Mouse (Mus musculus) forebrain, embryonic 14.5 days (tissue): Measurements from ENCODE around the gene Eif3i. TPM values are rescaled to one million over a fixed set of nuclear protein-coding genes. Genes with fewer than 3 reads are reported as not detected.

Source experiments
- ATAC-seq: fragments of 200-750 bp; cut with Nextera tagmentation; 2 replicates; pipeline ENCODE4 v1.8.0; 2017; ENCODE audit warnings: mild to moderate bottlenecking, moderate library complexity
- DNase-seq: peaks from one replicate; pipeline ENCODE4 v3.0.0-alpha.2; 2015; ENCODE audit warnings: low spot score
- H3K27ac ChIP-seq: fragments of 300-500 bp; sonication (generic); 2 replicates; pipeline ENCODE4 v1.5.1; 2014; ENCODE audit warnings: low read depth, mild to moderate bottlenecking, control low read depth, low read length, moderate library complexity
- H3K27me3 ChIP-seq: fragments of 300-500 bp; sonication (generic); replicated peaks from 2 replicates; pipeline ENCODE4 v1.6.1; 2014; ENCODE audit warnings: low read length, control low read depth, mixed read lengths; ENCODE audit not compliant: control insufficient read depth, insufficient read depth
- H3K36me3 ChIP-seq: fragments of 300-500 bp; sonication (generic); 2 replicates; pipeline ENCODE4 v1.6.1; 2014; ENCODE audit warnings: low read length, control low read depth; ENCODE audit not compliant: control insufficient read depth, insufficient read depth
- H3K4me1 ChIP-seq: fragments of 300-500 bp; sonication (generic); 2 replicates; pipeline ENCODE4 v1.6.1; 2014; ENCODE audit warnings: antibody characterized with exemption, low read length, control low read depth; ENCODE audit not compliant: control insufficient read depth, insufficient read depth
- H3K4me2 ChIP-seq: fragments of 300-500 bp; sonication (generic); 2 replicates; pipeline ENCODE4 v1.6.1; 2014; ENCODE audit warnings: mild to moderate bottlenecking, control low read depth, low read length
- H3K4me3 ChIP-seq: fragments of 300-500 bp; sonication (generic); 2 replicates; pipeline ENCODE4 v1.5.1; 2014; ENCODE audit warnings: low read depth, low read length, control low read depth
- H3K9ac ChIP-seq: fragments of 300-500 bp; sonication (generic); 2 replicates; pipeline ENCODE4 v1.6.1; 2014; ENCODE audit warnings: mild to moderate bottlenecking, low read length, control low read depth, moderate library complexity
- H3K9me3 ChIP-seq: fragments of 300-500 bp; sonication (generic); replicated peaks from 2 replicates; pipeline ENCODE4 v1.6.1; 2016; ENCODE audit warnings: low read length, control low read depth, mixed read lengths; ENCODE audit not compliant: control insufficient read depth
- WGBS: fragments of 180-500 bp; shearing (Covaris S2); extraction: QIAGEN DNeasy Blood & Tissue Kit; methylation state at CpG from one replicate; pipeline ENCODE4 v1.1.7; 2014; 5-methylcytosine and 5-hydroxymethylcytosine counted together
- polyA plus RNA-seq: library from polyadenylated mRNA; unstranded; fragments of >200 nt; fragmentation: Nextera tagmentation; extraction: Ambion mirVana; gene quantifications from 2 replicates; pipeline ENCODE4 v1.2.1, GENCODE M21; 2014

The Eif3i gene
- polyA plus RNA-seq, 1 experiment from 2014 or later = 316 TPM

GRCm38 (mm10) chr4:129584370-129584769 lies 16.1 kb downstream of the Eif3i start:
- Histone ChIP-seq H3K4me3 (no peak overlapping the region; the same call in 1 of the 2 replicates), H3K9ac (peak overlapping the region; percentile 48; the same call in 1 of the 2 replicates), H3K9me3 (no peaks in the 10 kb centered on the region), H3K4me2 (peak overlapping the region; percentile 49), H3K27me3 (no peaks in the 10 kb centered on the region), H3K4me1 (no peaks in the 10 kb centered on the region), H3K36me3 (no peaks in the 10 kb centered on the region), H3K27ac (no peak overlapping the region)
- ATAC-seq (no peak), DNase-seq (no peak)
- 81% methylated on average over 1 of the region's 1 CpGs for WGBS

DNA sequence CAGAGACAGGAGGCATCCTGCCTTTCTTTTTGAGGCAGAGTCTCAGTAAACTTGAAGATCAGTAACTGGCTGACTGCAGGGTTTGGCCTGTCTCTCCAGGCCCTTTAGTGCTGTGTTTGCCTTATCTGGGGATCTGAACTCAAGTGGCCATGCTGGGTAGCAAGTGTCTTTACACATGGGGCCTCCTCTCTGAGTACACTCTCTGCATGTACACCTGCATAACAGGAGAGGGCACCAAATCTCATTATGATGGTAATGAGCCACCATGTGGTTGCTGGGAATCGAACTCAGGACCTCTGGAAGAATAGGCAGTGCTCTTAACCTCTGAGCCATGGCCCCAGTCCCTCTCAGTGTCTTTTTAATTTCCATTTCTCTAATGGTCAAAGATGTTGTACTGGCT lies 18.2 kb downstream of the Eif3i start:
- Histone ChIP-seq H3K27ac (no peak overlapping the region), H3K4me3 (no peak overlapping the region), H3K4me2 (no peak overlapping the region), H3K9me3 (no peaks in the 10 kb centered on the region), H3K4me1 (no peaks in the 10 kb centered on the region), H3K27me3 (no peaks in the 10 kb centered on the region), H3K36me3 (no peaks in the 10 kb centered on the region), H3K9ac (no peak overlapping the region)
- ATAC-seq (no peak), DNase-seq (no peak)
- 88% methylated on average over 1 of the region's 1 CpGs for WGBS

DNA sequence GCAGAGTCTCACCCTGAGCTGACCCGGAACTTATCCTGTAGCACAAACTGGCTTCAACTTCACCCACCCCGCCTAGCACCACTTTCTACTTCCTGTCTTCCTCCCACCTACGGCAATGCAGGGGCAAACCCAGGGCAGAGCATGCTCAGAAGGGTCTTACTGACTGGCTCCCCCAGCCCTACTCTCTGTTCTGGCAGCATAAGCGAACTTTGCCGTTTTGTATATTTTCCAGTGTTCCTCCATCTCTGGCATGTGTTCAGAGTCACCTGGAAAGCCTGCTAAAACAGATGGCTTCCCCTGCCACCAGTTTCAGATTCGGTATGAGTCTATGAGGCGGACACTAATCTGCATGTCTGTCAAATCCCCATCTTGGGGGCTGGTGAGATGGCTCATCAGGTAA lies 20.1 kb downstream of the Eif3i start:
- WGBS = 70% methylated on average over 7 of the region's 7 CpGs
- Histone ChIP-seq H3K27me3 (no peaks in the 10 kb centered on the region), H3K4me1 (no peaks in the 10 kb centered on the region), H3K27ac (no peak overlapping the region), H3K9me3 (no peaks in the 10 kb centered on the region), H3K4me3 (no peak overlapping the region), H3K4me2 (no peak overlapping the region), H3K36me3 (no peaks in the 10 kb centered on the region), H3K9ac (no peak overlapping the region)
- peak; percentile 43 for DNase-seq
- ATAC-seq = no peak

DNA sequence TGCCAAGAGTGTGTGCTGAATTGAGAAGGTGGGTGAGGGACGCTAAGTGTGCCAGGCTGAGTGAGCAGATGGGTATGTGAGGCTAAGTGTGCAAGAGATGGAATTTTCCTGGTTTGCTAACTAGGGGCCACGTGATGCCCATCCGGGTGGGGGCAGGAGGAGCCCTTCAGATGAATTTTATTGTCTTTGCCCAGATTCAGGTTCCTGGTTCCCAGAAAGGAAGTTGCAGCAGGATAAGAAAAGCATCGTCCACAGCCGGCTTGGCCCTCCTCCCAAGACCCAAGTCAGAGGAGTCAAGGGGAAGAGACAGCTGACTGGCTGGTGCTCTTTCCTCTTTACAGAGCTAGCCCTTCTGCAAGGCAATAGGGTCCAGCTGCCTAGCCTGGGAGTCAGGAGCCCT lies 22.0 kb downstream of the Eif3i start, which contains the start of gene Fam167b:
TSS of gene Fam167b (minus strand) at position 84 of the 400 bp plus-strand sequence.
- Histone ChIP-seq H3K4me3 (no peak within 1 kb of the TSS), H3K4me2 (peak within 1 kb of the TSS; percentile 20; the same call in 1 of the 2 replicates)

GRCm38 (mm10) chr4:129577688-129578087 lies 22.8 kb downstream of the Eif3i start:
- DNase-seq (no peak), ATAC-seq (no peak)
- Histone ChIP-seq H3K4me3 (no peak overlapping the region), H3K4me1 (no peaks in the 10 kb centered on the region), H3K9me3 (no peaks in the 10 kb centered on the region), H3K27ac (no peak overlapping the region), H3K36me3 (no peaks in the 10 kb centered on the region), H3K27me3 (no peaks in the 10 kb centered on the region), H3K9ac (no peak overlapping the region), H3K4me2 (no peak overlapping the region)
- 86% methylated on average over 7 of the region's 7 CpGs for WGBS

More for the DNA sequence above, 22.0 kb downstream of the Eif3i start, which contains the start of gene Fam167b:
- DNase-seq (no peak), ATAC-seq (no peak)
- Histone ChIP-seq H3K36me3 (no peaks in the 10 kb centered on the region), H3K27ac (no peak within 1 kb of the TSS), H3K4me1 (no peaks in the 10 kb centered on the region), H3K9ac (no peak within 1 kb of the TSS), H3K27me3 (no peaks in the 10 kb centered on the region), H3K9me3 (no peaks in the 10 kb centered on the region)
- 86% methylated on average over 5 of the region's 5 CpGs for WGBS

GRCm38 (mm10) chr4:129576863-129577491 lies 23.5 kb downstream of the Eif3i start:
- H3K9ac ChIP-seq = peak overlapping the region; percentile 26
- H3K9me3 ChIP-seq = no peaks in the 10 kb centered on the region
- no peaks in the 10 kb centered on the region for H3K4me1 ChIP-seq
- no peak overlapping the region for H3K4me3 ChIP-seq
- H3K27me3 ChIP-seq = no peaks in the 10 kb centered on the region
- 30% methylated on average over 21 of the region's 21 CpGs for WGBS
- DNase-seq (peak; percentile 68), ATAC-seq (0 out of 2 replicates have a peak, but pooled peaks have one; percentile 55)
- peak overlapping the region; percentile 20; the same call in 1 of the 2 replicates for H3K4me2 ChIP-seq
- H3K27ac ChIP-seq = no peak overlapping the region
- no peaks in the 10 kb centered on the region for H3K36me3 ChIP-seq

DNA sequence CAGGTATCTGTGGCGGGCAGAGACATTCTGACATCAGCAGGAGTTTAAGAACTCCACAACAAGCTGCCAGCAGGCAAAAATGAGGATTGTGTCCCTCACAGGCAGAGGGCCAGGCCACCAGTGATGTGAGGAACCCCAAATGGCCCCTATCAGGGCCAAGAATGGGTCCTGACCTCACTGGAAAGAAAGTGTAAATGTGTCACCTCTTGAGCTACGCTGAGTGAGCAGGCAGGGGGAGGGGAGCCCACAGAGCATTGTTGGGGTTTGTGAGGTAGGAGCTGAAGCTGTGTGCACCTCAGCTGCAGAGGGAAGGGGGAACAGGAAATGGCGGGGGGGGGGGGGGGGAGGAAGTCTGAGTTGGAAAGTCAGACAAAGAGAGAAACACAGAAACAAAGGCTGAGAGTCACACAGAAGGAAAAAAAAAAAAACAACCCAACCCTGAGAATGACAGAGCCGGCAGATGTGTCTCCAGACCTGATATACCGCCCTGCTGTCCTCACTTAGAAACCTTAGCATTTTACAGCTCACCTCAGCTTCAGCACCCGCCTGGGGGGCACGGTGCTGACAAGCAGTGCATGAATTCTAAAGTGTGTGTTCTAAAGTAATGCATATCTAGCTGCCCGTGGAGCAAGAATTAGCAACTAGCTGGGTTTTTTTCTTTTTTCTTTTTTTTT lies 25.1 kb downstream of the Eif3i start:
- ATAC-seq (no peak), DNase-seq (no peak)
- no peaks in the 10 kb centered on the region for H3K27me3 ChIP-seq
- no peak overlapping the region for H3K9ac ChIP-seq
- H3K4me1 ChIP-seq = no peaks in the 10 kb centered on the region
- no peak overlapping the region for H3K4me3 ChIP-seq
- no peak overlapping the region for H3K27ac ChIP-seq
- no peaks in the 10 kb centered on the region for H3K36me3 ChIP-seq
- 72% methylated on average over 7 of the region's 8 CpGs for WGBS
- H3K4me2 ChIP-seq = no peak overlapping the region
- no peaks in the 10 kb centered on the region for H3K9me3 ChIP-seq

DNA sequence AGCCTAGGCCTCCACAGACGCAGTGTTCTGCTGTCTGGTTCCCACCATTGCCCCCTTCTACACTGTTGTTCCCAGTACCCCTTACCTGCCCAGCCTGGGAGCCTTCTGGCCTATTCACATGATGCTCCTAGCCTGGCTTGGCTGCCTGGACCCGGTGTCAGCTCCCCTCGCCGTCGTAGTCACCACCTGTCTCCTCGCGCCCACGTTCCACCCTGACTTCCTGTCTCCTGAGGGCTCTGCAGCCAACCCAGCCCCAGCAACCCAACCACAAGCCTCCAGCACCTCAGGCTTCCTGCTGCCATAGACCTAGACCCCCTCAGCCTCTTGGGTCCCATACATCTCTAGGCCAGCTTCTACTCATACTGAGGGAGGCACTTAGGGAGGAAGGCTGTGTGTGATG lies 27.0 kb downstream of the Eif3i start, which contains the start of gene Lck:
TSS of gene Lck (minus strand) at position 212 of the 400 bp plus-strand sequence.
- Histone ChIP-seq H3K4me1 (no peaks in the 10 kb centered on the region), H3K27ac (no peak within 1 kb of the TSS), H3K27me3 (no peaks in the 10 kb centered on the region), H3K9me3 (no peaks in the 10 kb centered on the region), H3K36me3 (no peaks in the 10 kb centered on the region), H3K4me2 (no peak within 1 kb of the TSS), H3K4me3 (no peak within 1 kb of the TSS), H3K9ac (no peak within 1 kb of the TSS)
- 89% methylated on average over 8 of the region's 8 CpGs for WGBS
- ATAC-seq = no peak
- DNase-seq = no peak

DNA sequence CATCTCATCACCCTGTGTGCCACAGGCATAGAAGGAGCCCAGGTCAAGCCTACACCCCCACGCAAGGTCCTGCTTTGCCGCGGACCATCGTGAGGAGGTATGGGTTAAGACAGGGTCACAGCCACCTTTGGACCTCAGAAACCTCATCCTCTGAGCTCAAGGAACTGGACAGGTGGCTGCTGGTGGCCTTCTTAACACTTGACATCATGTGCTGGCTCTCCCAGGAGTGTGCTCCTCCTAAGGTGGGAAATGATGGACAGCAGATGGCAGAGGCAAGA lies 27.4 kb downstream of the Eif3i start:
- no peaks in the 10 kb centered on the region for H3K9me3 ChIP-seq
- no peaks in the 10 kb centered on the region for H3K36me3 ChIP-seq
- 96% methylated on average over 4 of the region's 4 CpGs for WGBS
- H3K27me3 ChIP-seq = no peaks in the 10 kb centered on the region
- no peaks in the 10 kb centered on the region for H3K4me1 ChIP-seq
- DNase-seq (no peak), ATAC-seq (no peak)
- H3K4me3 ChIP-seq = no peak overlapping the region
- no peak overlapping the region for H3K9ac ChIP-seq
- H3K27ac ChIP-seq = no peak overlapping the region
- H3K4me2 ChIP-seq = no peak overlapping the region
